Mouse (Mus musculus) 416B (cell line): ENCODE measurements around the gene Serpina3f.

Experiments used
- DNase-seq: peaks from one replicate; pipeline ENCODE4 v3.0.0; 2011; ENCODE audit warnings: low read depth

Gene Serpina3f

GRCm38 (mm10) chr12:104248231-104248630 is 33.9 kb downstream of the Serpina3f start:
- DNase-seq = no peak

GRCm38 (mm10) chr12:104261041-104261440 is 46.7 kb downstream of the Serpina3f start:
- no peak for DNase-seq

- DNase-seq = no peak
Observed at GRCm38 (mm10) chr12:104262863-104263262, 48.5 kb downstream of the Serpina3f start, which contains the start of gene Serpina3i. TSS of gene Serpina3i (plus strand) at chr12:104263122.

- no peak for DNase-seq
Observed at GRCm38 (mm10) chr12:104266374-104266773, 52.0 kb downstream of the Serpina3f start.
